Mouse (Mus musculus): ENCODE measurements around the gene Pcgf6. TPM values are rescaled to one million over a fixed set of nuclear protein-coding genes. Genes with fewer than 3 reads are reported as not detected.
A peak's percentile ranks its signal among the peaks of the same experiment; 100 is the strongest.

Pcgf6 gene
- 29.3 and 33.4 TPM in 2 replicates for polyA plus RNA-seq (2015; fragmentation: Nextera tagmentation; extraction: Ambion mirVana)

- H3K27me3 ChIP-seq = no peaks in the 10 kb centered on the region; the same call in 1 of the 2 replicates
- H3K27ac ChIP-seq (replicated peaks) = peak within 1 kb of the TSS; percentile 97
- H3K4me2 ChIP-seq = peak within 1 kb of the TSS; percentile 74
- H3K4me3 ChIP-seq = peak within 1 kb of the TSS; percentile 90
- under 1% methylated on average over 75 of the region's 75 CpGs for WGBS
- H3K9me3 ChIP-seq = no peaks in the 10 kb centered on the region
- ATAC-seq (ENCODE audit: low FRiP score, low read depth) = peak; percentile 92
- H3K36me3 ChIP-seq = peaks cover 17% of the 10 kb centered on the region
- H3K9ac ChIP-seq = peak within 1 kb of the TSS; percentile 93
- peaks cover 18% of the 10 kb centered on the region for H3K4me1 ChIP-seq (replicated peaks)
These were observed at the start of gene Pcgf6 for GRCm38 (mm10) chr19:47050271-47051032. Gene Pcgf6 (minus strand): TSS chr19:47050906.

- Histone ChIP-seq H3K9ac (peak within 1 kb of the TSS; percentile 96), H3K9me3 (no peaks in the 10 kb centered on the region), H3K4me2 (peak within 1 kb of the TSS; percentile 86), H3K36me3 (peaks cover 29% of the 10 kb centered on the region), H3K27ac (replicated peaks) (peak within 1 kb of the TSS; percentile 87), H3K4me3 (peak within 1 kb of the TSS; percentile 90), H3K27me3 (no peaks in the 10 kb centered on the region), H3K4me1 (replicated peaks) (peaks cover 35% of the 10 kb centered on the region)
- under 1% methylated on average over 56 of the region's 56 CpGs for WGBS
- ATAC-seq (ENCODE audit: low FRiP score, low read depth) = peak; percentile 100
These were observed 39.9 kb upstream of the Pcgf6 start, which contains the start of the genes Usmg5 and Pdcd11 for GRCm38 (mm10) chr19:47090550-47091156. Gene Usmg5 (minus strand): TSS chr19:47090647. Gene Pdcd11 (plus strand): TSS chr19:47090768.

GRCm38 (mm10) chr19:47089718-47090525 is 39.2 kb upstream of the Pcgf6 start:
- H3K27ac ChIP-seq (replicated peaks) = peak overlapping the region; percentile 87
- WGBS = 3% methylated on average over 36 of the region's 36 CpGs
- peak overlapping the region; percentile 90 for H3K4me3 ChIP-seq
- no peaks in the 10 kb centered on the region for H3K9me3 ChIP-seq
- peak; percentile 60 for ATAC-seq (ENCODE audit: low FRiP score, low read depth)
- no peaks in the 10 kb centered on the region for H3K27me3 ChIP-seq
- peaks cover 35% of the 10 kb centered on the region for H3K4me1 ChIP-seq (replicated peaks)
- H3K36me3 ChIP-seq = peaks cover 27% of the 10 kb centered on the region
- peak overlapping the region; percentile 83 for H3K4me2 ChIP-seq
- peak overlapping the region; percentile 96 for H3K9ac ChIP-seq

- 96% methylated on average over 3 of the region's 3 CpGs for WGBS
- no peak for ATAC-seq (ENCODE audit: low FRiP score, low read depth)
- H3K9me3 ChIP-seq = no peaks in the 10 kb centered on the region
- peaks cover 34% of the 10 kb centered on the region for H3K36me3 ChIP-seq
- H3K9ac ChIP-seq = no peak overlapping the region
- no peaks in the 10 kb centered on the region for H3K27me3 ChIP-seq
- peaks cover 35% of the 10 kb centered on the region for H3K4me1 ChIP-seq (replicated peaks)
- H3K27ac ChIP-seq (replicated peaks) = no peak overlapping the region
- H3K4me2 ChIP-seq = no peak overlapping the region
- no peak overlapping the region for H3K4me3 ChIP-seq
These were observed 37.5 kb upstream of the Pcgf6 start for GRCm38 (mm10) chr19:47088226-47088625.

GRCm38 (mm10) chr19:47067924-47068611 is 17.4 kb upstream of the Pcgf6 start:
- under 1% methylated on average over 65 of the region's 72 CpGs for WGBS
- Histone ChIP-seq H3K9ac (peak overlapping the region; percentile 82), H3K27me3 (no peaks in the 10 kb centered on the region), H3K4me3 (peak overlapping the region; percentile 70), H3K36me3 (peaks cover 13% of the 10 kb centered on the region), H3K4me2 (peak overlapping the region; percentile 64), H3K27ac (replicated peaks) (peak overlapping the region; percentile 92), H3K4me1 (replicated peaks) (peaks cover 16% of the 10 kb centered on the region), H3K9me3 (no peaks in the 10 kb centered on the region)
- peak; percentile 93 for ATAC-seq (ENCODE audit: low FRiP score, low read depth)

GRCm38 (mm10) chr19:47067096-47067882 is 16.6 kb upstream of the Pcgf6 start, which contains the start of gene Taf5:
Gene Taf5 (plus strand): TSS chr19:47067746.
- Histone ChIP-seq H3K9me3 (no peaks in the 10 kb centered on the region), H3K27me3 (no peaks in the 10 kb centered on the region), H3K36me3 (peaks cover 6% of the 10 kb centered on the region; the same call in 1 of the 2 replicates), H3K4me2 (peak within 1 kb of the TSS; percentile 64), H3K27ac (replicated peaks) (peak within 1 kb of the TSS; percentile 92), H3K9ac (peak within 1 kb of the TSS; percentile 82), H3K4me3 (peak within 1 kb of the TSS; percentile 70), H3K4me1 (replicated peaks) (peaks cover 16% of the 10 kb centered on the region)
- ATAC-seq (ENCODE audit: low FRiP score, low read depth) = peak; percentile 84
- WGBS = 12% methylated on average over 49 of the region's 49 CpGs

GRCm38 (mm10) chr19:47065860-47066259 is 15.2 kb upstream of the Pcgf6 start:
- WGBS = 93% methylated on average over 3 of the region's 3 CpGs
- H3K4me3 ChIP-seq = no peak overlapping the region
- H3K9ac ChIP-seq = no peak overlapping the region
- H3K4me1 ChIP-seq (replicated peaks) = peaks cover 16% of the 10 kb centered on the region
- H3K4me2 ChIP-seq = no peak overlapping the region
- ATAC-seq (ENCODE audit: low FRiP score, low read depth) = no peak
- H3K27ac ChIP-seq (replicated peaks) = no peak overlapping the region
- no peaks in the 10 kb centered on the region for H3K36me3 ChIP-seq
- no peaks in the 10 kb centered on the region for H3K27me3 ChIP-seq
- H3K9me3 ChIP-seq = no peaks in the 10 kb centered on the region

GRCm38 (mm10) chr19:47057684-47058083 is 7.0 kb upstream of the Pcgf6 start:
- 70% methylated on average over 1 of the region's 1 CpGs for WGBS
- H3K9ac ChIP-seq = no peak overlapping the region
- no peak for ATAC-seq (ENCODE audit: low FRiP score, low read depth)

GRCm38 (mm10) chr19:47053471-47053870 is 2.8 kb upstream of the Pcgf6 start:
- H3K27me3 ChIP-seq = no peaks in the 10 kb centered on the region; the same call in 1 of the 2 replicates

More at GRCm38 (mm10) chr19:47057684-47058083, 7.0 kb upstream of the Pcgf6 start:
- Histone ChIP-seq H3K27me3 (no peaks in the 10 kb centered on the region; the same call in 1 of the 2 replicates), H3K36me3 (no peaks in the 10 kb centered on the region), H3K9me3 (no peaks in the 10 kb centered on the region), H3K4me1 (replicated peaks) (no peaks in the 10 kb centered on the region), H3K4me3 (no peak overlapping the region), H3K4me2 (no peak overlapping the region), H3K27ac (replicated peaks) (no peak overlapping the region)

GRCm38 (mm10) chr19:47052927-47053326 is 2.2 kb upstream of the Pcgf6 start:
- Histone ChIP-seq H3K9ac (no peak overlapping the region), H3K36me3 (no peaks in the 10 kb centered on the region), H3K27me3 (no peaks in the 10 kb centered on the region; the same call in 1 of the 2 replicates), H3K27ac (replicated peaks) (no peak overlapping the region), H3K4me2 (no peak overlapping the region), H3K4me1 (replicated peaks) (peaks cover 18% of the 10 kb centered on the region), H3K4me3 (no peak overlapping the region), H3K9me3 (no peaks in the 10 kb centered on the region)
- no peak for ATAC-seq (ENCODE audit: low FRiP score, low read depth)
- WGBS = 81% methylated on average over 4 of the region's 4 CpGs

More at GRCm38 (mm10) chr19:47053471-47053870, 2.8 kb upstream of the Pcgf6 start:
- Histone ChIP-seq H3K9ac (no peak overlapping the region), H3K4me1 (replicated peaks) (peaks cover 18% of the 10 kb centered on the region), H3K36me3 (no peaks in the 10 kb centered on the region), H3K27ac (replicated peaks) (no peak overlapping the region), H3K9me3 (no peaks in the 10 kb centered on the region), H3K4me3 (no peak overlapping the region), H3K4me2 (no peak overlapping the region)
- no peak for ATAC-seq (ENCODE audit: low FRiP score, low read depth)
- WGBS = 91% methylated on average over 4 of the region's 4 CpGs
